ENCODE assay signal across 8 mouse cellular contexts in the genomic region with DNA sequence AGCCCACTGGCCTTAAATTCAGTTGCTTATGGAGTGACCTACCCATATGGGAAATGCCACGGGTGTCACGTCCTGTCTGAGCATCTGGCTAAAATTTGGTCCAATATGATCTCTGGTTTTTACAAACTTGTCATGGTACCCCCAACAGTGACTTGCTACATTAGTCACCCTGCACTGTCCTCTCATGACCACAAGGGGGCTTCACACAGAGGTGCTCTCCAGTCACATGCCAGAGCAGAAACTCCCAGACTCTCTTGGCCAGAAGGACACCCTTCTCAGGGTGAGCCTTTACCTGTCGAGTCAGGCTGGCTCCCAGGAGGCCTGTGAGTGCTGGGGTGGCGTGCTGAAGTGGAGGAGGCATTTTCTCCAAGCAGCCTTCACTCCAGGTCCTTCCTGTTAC. TPM values are rescaled to one million over a fixed set of nuclear protein-coding genes. Genes with fewer than 3 reads are reported as not detected.
A peak's percentile ranks its signal among the peaks of the same experiment; 100 is the strongest.
DNase-seq lines count a peak whose midpoint lies in the region; ATAC-seq and TF ChIP-seq lines count a peak whose summit lies in the region.

No protein-coding gene starts in this region.

- no peaks in the 10 kb centered on the region for H3K9me3 ChIP-seq in heart, embryonic 12.5 days (replicated peaks)
- H3K9me3 ChIP-seq in embryonic facial prominence, embryonic 14.5 days (ENCODE audit: control insufficient read depth, low read length), result no peaks in the 10 kb centered on the region
- no peaks in the 10 kb centered on the region for H3K9me3 ChIP-seq in neural tube, embryonic 13.5 days

- TF ChIP-seq EP300 in heart, adult 2 months (IDR thresholded peaks at IDR 0.05; ENCODE audit: insufficient read depth, low read depth, low read length), result no peak

- no peak overlapping the region for H3K4me2 ChIP-seq in heart, embryonic 12.5 days
- no peak overlapping the region for H3K4me2 ChIP-seq in embryonic facial prominence, embryonic 14.5 days (ENCODE audit: low read depth, low read length)
- H3K4me2 ChIP-seq in neural tube, embryonic 13.5 days, result no peak overlapping the region

- no peaks in the 10 kb centered on the region for H3K79me2 ChIP-seq in heart, adult 2 months (replicated peaks; ENCODE audit: control insufficient read depth, insufficient read depth, low read length)

- intact Hi-C loops in heart, adult 2 months (cut with DNase I), result no loop called here

- H3K9ac ChIP-seq in heart, adult 2 months (ENCODE audit: low read depth, low read length), result no peak overlapping the region
- no peak overlapping the region for H3K9ac ChIP-seq in heart, embryonic 12.5 days
- H3K9ac ChIP-seq in embryonic facial prominence, embryonic 14.5 days (ENCODE audit: low read depth, low read length), result no peak overlapping the region
- no peak overlapping the region for H3K9ac ChIP-seq in neural tube, embryonic 13.5 days

- ATAC-seq in heart, embryonic 12.5 days (ENCODE audit: insufficient number of reproducible peaks, low FRiP score), result no peak
- no peak for ATAC-seq in embryonic facial prominence, embryonic 14.5 days (ENCODE audit: low read depth)
- ATAC-seq in neural tube, embryonic 13.5 days (ENCODE audit: low read depth), result peak; percentile 22; the same call in 1 of the 2 replicates

- no peak overlapping the region for H3K4me3 ChIP-seq in heart, adult 2 months
- H3K4me3 ChIP-seq in heart, embryonic 12.5 days, result no peak overlapping the region
- H3K4me3 ChIP-seq in testis, adult 2 months (ENCODE audit: control insufficient read depth, low read depth, low read length), result no peak overlapping the region
- H3K4me3 ChIP-seq in embryonic facial prominence, embryonic 14.5 days (ENCODE audit: low read depth, low read length), result no peak overlapping the region
- no peak overlapping the region for H3K4me3 ChIP-seq in neural tube, embryonic 13.5 days

- peak; percentile 60 for TF ChIP-seq CTCF in heart, adult 2 months (IDR thresholded peaks at IDR 0.05)
- peak; percentile 44; the same call in 1 of the 2 replicates for TF ChIP-seq CTCF in testis, adult 2 months (IDR thresholded peaks at IDR 0.05; ENCODE audit: control insufficient read depth, insufficient read depth, insufficient replicate concordance, low read depth, low read length)

- H3K27me3 ChIP-seq in heart, adult 2 months (ENCODE audit: control insufficient read depth, insufficient read depth, low read length), result no peaks in the 10 kb centered on the region
- H3K27me3 ChIP-seq in heart, embryonic 12.5 days (replicated peaks), result peaks cover 26% of the 10 kb centered on the region; the same call in 1 of the 2 replicates
- no peaks in the 10 kb centered on the region for H3K27me3 ChIP-seq in testis, adult 2 months (ENCODE audit: control insufficient read depth, insufficient read depth, low read length)
- H3K27me3 ChIP-seq in embryonic facial prominence, embryonic 14.5 days (replicated peaks; ENCODE audit: control insufficient read depth, insufficient read depth, low read length), result no peaks in the 10 kb centered on the region
- no peaks in the 10 kb centered on the region for H3K27me3 ChIP-seq in neural tube, embryonic 13.5 days

- DNase-seq in heart, adult 2 months, result no peak
- DNase-seq in testis, postnatal 14 days (ENCODE audit: low spot score), result no peak
- peak; percentile 38 for DNase-seq in embryonic facial prominence, embryonic 14.5 days (ENCODE audit: low spot score)
- DNase-seq in right cerebral cortex, postnatal 25 days, result no peak
- no peak for DNase-seq in frontal cortex, postnatal 25 days (ENCODE audit: low spot score in 2 of 2)

- WGBS in heart, adult 2 months, result 37% methylated on average over 4 of the region's 4 CpGs
- 38% methylated on average over 4 of the region's 4 CpGs for WGBS in heart, embryonic 12.5 days
- WGBS in embryonic facial prominence, embryonic 14.5 days, result 40% methylated on average over 4 of the region's 4 CpGs
- 52% methylated on average over 4 of the region's 4 CpGs for WGBS in neural tube, embryonic 13.5 days

- H3K4me1 ChIP-seq in heart, adult 2 months (ENCODE audit: control insufficient read depth, insufficient read depth, low read length), result no peaks in the 10 kb centered on the region
- no peaks in the 10 kb centered on the region for H3K4me1 ChIP-seq in heart, embryonic 12.5 days (replicated peaks)
- no peaks in the 10 kb centered on the region for H3K4me1 ChIP-seq in testis, adult 2 months (ENCODE audit: control insufficient read depth, insufficient read depth, low read length)
- H3K4me1 ChIP-seq in embryonic facial prominence, embryonic 14.5 days (ENCODE audit: control insufficient read depth, insufficient read depth, low read length), result no peaks in the 10 kb centered on the region
- H3K4me1 ChIP-seq in neural tube, embryonic 13.5 days (replicated peaks), result peaks cover 3% of the 10 kb centered on the region; the same call in 1 of the 2 replicates

- TF ChIP-seq POLR2A in heart, adult 2 months (IDR thresholded peaks at IDR 0.05; ENCODE audit: insufficient read depth, low read depth, low read length), result no peak
- TF ChIP-seq POLR2A in testis, adult 2 months (IDR thresholded peaks at IDR 0.05; ENCODE audit: control insufficient read depth, low read depth, low read length), result no peak

- H3K36me3 ChIP-seq in heart, adult 2 months (ENCODE audit: control insufficient read depth, insufficient read depth, low read length), result no peaks in the 10 kb centered on the region
- H3K36me3 ChIP-seq in heart, embryonic 12.5 days, result no peaks in the 10 kb centered on the region
- H3K36me3 ChIP-seq in testis, adult 2 months (ENCODE audit: control insufficient read depth, insufficient read depth, low read length), result no peaks in the 10 kb centered on the region; the same call in 1 of the 2 replicates
- H3K36me3 ChIP-seq in embryonic facial prominence, embryonic 14.5 days (ENCODE audit: control insufficient read depth, insufficient read depth, low read length), result no peaks in the 10 kb centered on the region
- H3K36me3 ChIP-seq in neural tube, embryonic 13.5 days, result 0 out of 2 replicates have a peak, but pooled peaks cover 2% of the 10 kb centered on the region

- H3K27ac ChIP-seq in heart, adult 2 months, result no peak overlapping the region
- no peak overlapping the region for H3K27ac ChIP-seq in heart, embryonic 12.5 days (ENCODE audit: poor library complexity, severe bottlenecking)
- H3K27ac ChIP-seq in testis, adult 2 months (ENCODE audit: control insufficient read depth, insufficient read depth, low read depth, low read length), result no peak overlapping the region
- H3K27ac ChIP-seq in embryonic facial prominence, embryonic 14.5 days (replicated peaks; ENCODE audit: low read depth, low read length), result no peak overlapping the region
- no peak overlapping the region for H3K27ac ChIP-seq in neural tube, embryonic 13.5 days (replicated peaks)

RNA-seq across cellular contexts. Expression of a gene that starts 33.1 kb away (rescaled TPM):
- total RNA-seq in heart, adult 2 months (2021), result not detected
- polyA plus RNA-seq in heart, adult 2 months (2012; rRNA removed), result not detected in 2 replicates
- polyA plus RNA-seq in heart, embryonic 12.5 days (2016; fragmentation: Nextera tagmentation; extraction: Ambion mirVana), result not detected in 2 replicates
- 5.2 and 6.0 TPM in 2 replicates for polyA plus RNA-seq in testis, adult 2 months (2012; rRNA removed)
- polyA plus RNA-seq in embryonic facial prominence, embryonic 14.5 days (2014; fragmentation: Nextera tagmentation; extraction: Ambion mirVana), result 0.03 TPM in 1 of 2 replicates, not detected in the other
- 1.2 and 1.5 TPM in 2 replicates for polyA plus RNA-seq in neural tube, embryonic 13.5 days (2015; fragmentation: Nextera tagmentation; extraction: Ambion mirVana)
